Mouse (Mus musculus): ENCODE results near the gene Senp1.

DNA sequence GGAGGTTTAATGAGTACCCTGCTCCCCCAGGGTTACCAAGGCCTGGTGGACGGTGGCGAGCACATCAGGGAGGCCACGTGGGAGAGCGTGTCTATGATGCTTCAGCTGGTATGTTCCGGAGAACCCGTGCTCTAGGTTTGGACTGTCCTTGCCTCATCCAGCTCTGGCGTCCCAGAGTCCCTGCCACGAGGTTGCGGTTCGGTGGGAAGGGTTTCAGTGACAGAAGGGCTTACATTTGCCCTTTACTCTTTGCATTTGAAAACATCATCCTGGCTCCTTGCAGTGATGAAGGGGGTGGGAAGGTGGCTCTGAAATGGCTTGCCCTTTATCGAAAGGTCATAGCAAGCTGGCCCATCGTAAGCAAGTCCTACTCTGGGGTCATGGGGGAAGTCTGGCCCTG lies 25.8 kb upstream of the Senp1 start:
- TF ChIP-seq CTCF (IDR thresholded peaks at IDR 0.05; ENCODE audit: borderline replicate concordance, insufficient read depth, low read length), result no peak
- no peak for TF ChIP-seq POLR2A (IDR thresholded peaks at IDR 0.05; ENCODE audit: low read depth, low read length)
